Mouse (Mus musculus): ENCODE results near the gene Ifih1. TPM values are rescaled to one million over a fixed set of nuclear protein-coding genes. Genes with fewer than 3 reads are reported as not detected.

The Ifih1 gene
- 6.1 and 7.3 TPM in 2 replicates for polyA plus RNA-seq (2012; rRNA removed)

DNA sequence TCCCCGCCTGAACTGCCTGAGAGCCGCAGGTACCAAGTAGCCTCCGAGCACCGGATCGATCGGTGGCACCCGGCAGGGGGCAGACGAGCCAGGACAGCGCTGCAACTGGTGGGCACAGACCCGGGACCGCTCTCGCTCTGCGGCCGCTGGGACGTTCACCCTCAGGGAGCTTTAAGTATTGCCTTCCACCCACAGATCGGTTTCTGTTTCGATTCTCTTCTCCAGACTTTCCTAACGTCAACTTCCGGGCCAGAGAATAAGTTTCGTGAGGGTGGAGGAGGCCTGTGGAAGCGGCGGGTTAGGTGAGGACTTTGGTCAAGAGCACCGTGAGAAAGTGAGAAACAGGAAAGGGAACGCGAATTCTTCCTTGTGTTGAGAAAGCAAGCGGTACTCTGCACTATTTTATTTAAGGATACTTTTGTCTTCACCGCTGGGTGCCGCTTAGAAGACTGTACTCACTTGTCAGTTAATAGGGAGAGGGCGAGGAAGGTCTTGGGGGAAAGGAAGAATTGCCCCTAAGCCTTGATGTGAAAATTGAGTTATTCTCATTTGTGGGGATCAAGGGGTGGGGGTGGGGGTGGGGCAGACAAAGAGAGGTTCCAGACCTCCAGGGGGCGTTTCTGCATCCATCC lies at the start of gene Ifih1:
Gene Ifih1 (minus strand): TSS at position 242 of the 632 bp plus-strand sequence.
- H3K4me3 ChIP-seq (ENCODE audit: control insufficient read depth, insufficient read depth, low read length): peak within 1 kb of the TSS; percentile 76
- H3K4me1 ChIP-seq (replicated peaks; ENCODE audit: control insufficient read depth, insufficient read depth, low read length): peaks cover 8% of the 10 kb centered on the region
- TF ChIP-seq POLR2A (IDR thresholded peaks at IDR 0.05; ENCODE audit: control insufficient read depth, extremely low read depth, insufficient read depth, low read length, poor library complexity): no peak
- TF ChIP-seq CTCF (IDR thresholded peaks at IDR 0.05; ENCODE audit: borderline replicate concordance, control insufficient read depth, extremely low read depth, insufficient read depth, low read length, poor library complexity): peak; percentile 44; the same call in 1 of the 2 replicates
- WGBS: 1% methylated on average over 30 of the region's 30 CpGs
- no peaks in the 10 kb centered on the region for H3K27me3 ChIP-seq (ENCODE audit: control insufficient read depth, insufficient read depth, low read length)
- DNase-seq: peak; percentile 78
- no peaks in the 10 kb centered on the region for H3K36me3 ChIP-seq (ENCODE audit: control insufficient read depth, insufficient read depth, low read length)
- H3K27ac ChIP-seq (ENCODE audit: control insufficient read depth, insufficient read depth, low read length): peak within 1 kb of the TSS; percentile 34

GRCm38 (mm10) chr2:62685934-62686333 lies 39.9 kb upstream of the Ifih1 start:
- H3K36me3 ChIP-seq (ENCODE audit: control insufficient read depth, insufficient read depth, low read length): no peaks in the 10 kb centered on the region
- 17% methylated on average over 6 of the region's 6 CpGs for WGBS
- DNase-seq: no peak
- H3K4me3 ChIP-seq (ENCODE audit: control insufficient read depth, insufficient read depth, low read length): no peak overlapping the region
- no peaks in the 10 kb centered on the region for H3K27me3 ChIP-seq (ENCODE audit: control insufficient read depth, insufficient read depth, low read length)
- TF ChIP-seq CTCF (IDR thresholded peaks at IDR 0.05; ENCODE audit: borderline replicate concordance, control insufficient read depth, extremely low read depth, insufficient read depth, low read length, poor library complexity) (no peak), POLR2A (IDR thresholded peaks at IDR 0.05; ENCODE audit: control insufficient read depth, extremely low read depth, insufficient read depth, low read length, poor library complexity) (no peak)
- H3K4me1 ChIP-seq (replicated peaks; ENCODE audit: control insufficient read depth, insufficient read depth, low read length): no peaks in the 10 kb centered on the region
- H3K27ac ChIP-seq (ENCODE audit: control insufficient read depth, insufficient read depth, low read length): no peak overlapping the region

DNA sequence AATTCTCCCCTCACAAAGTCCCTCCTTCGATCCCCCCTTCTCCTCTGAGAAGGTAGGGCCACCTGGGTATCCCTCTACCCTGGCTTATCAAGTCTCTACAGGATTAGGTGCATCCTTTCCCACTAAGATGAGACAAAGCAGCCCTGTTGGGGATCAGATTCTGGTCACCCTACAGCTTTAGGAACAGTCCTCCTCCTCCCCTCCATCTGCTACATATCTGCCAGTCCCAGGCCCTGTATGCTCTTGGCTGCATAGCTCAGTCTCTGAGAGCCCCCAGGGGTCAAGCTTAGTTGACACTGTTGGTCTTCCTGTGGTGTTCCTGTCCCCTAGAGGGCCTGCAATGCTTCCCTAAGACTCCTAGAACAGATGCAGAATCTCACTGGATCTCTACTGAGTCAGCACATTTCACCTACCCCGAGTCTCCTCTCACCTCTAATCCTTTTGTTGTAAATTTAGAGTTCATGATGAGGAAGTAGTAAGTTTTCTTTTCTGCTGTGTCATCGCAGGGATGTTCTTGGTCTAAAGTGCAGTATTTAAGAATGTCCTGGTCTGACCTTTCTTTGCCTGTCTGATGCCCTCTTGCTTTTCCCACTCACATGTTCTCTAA lies 39.0 kb upstream of the Ifih1 start:
- TF ChIP-seq CTCF (IDR thresholded peaks at IDR 0.05; ENCODE audit: borderline replicate concordance, control insufficient read depth, extremely low read depth, insufficient read depth, low read length, poor library complexity) (no peak), POLR2A (IDR thresholded peaks at IDR 0.05; ENCODE audit: control insufficient read depth, extremely low read depth, insufficient read depth, low read length, poor library complexity) (no peak)
- no peak overlapping the region for H3K27ac ChIP-seq (ENCODE audit: control insufficient read depth, insufficient read depth, low read length)
- H3K4me3 ChIP-seq (ENCODE audit: control insufficient read depth, insufficient read depth, low read length): no peak overlapping the region
- no peaks in the 10 kb centered on the region for H3K4me1 ChIP-seq (replicated peaks; ENCODE audit: control insufficient read depth, insufficient read depth, low read length)
- H3K36me3 ChIP-seq (ENCODE audit: control insufficient read depth, insufficient read depth, low read length): no peaks in the 10 kb centered on the region
- no peaks in the 10 kb centered on the region for H3K27me3 ChIP-seq (ENCODE audit: control insufficient read depth, insufficient read depth, low read length)
- no peak for DNase-seq
- 37% methylated on average over 3 of the region's 3 CpGs for WGBS

DNA sequence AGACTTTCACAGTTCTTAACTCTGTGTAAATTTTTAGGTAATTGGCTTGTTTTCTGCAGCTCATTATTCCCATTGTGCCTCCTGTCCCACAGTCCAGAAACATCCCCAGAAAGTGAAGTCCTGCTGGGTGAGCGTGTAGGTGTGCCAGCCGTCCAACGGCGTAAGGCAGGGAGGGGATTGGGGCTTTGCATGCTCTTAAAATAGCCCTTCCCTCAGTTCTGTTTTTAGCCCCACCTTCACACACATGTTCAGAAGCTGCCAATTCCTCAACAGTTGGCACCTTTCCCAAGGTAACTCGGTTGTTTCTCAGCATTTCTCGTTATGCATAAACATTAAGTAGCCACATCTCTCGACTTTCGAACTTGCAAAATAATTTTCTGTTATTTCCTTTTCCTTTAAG lies 35.6 kb upstream of the Ifih1 start:
- Histone ChIP-seq H3K36me3 (ENCODE audit: control insufficient read depth, insufficient read depth, low read length) (no peaks in the 10 kb centered on the region), H3K27me3 (ENCODE audit: control insufficient read depth, insufficient read depth, low read length) (no peaks in the 10 kb centered on the region), H3K4me1 (replicated peaks; ENCODE audit: control insufficient read depth, insufficient read depth, low read length) (no peaks in the 10 kb centered on the region), H3K4me3 (ENCODE audit: control insufficient read depth, insufficient read depth, low read length) (no peak overlapping the region), H3K27ac (ENCODE audit: control insufficient read depth, insufficient read depth, low read length) (no peak overlapping the region)
- TF ChIP-seq CTCF (IDR thresholded peaks at IDR 0.05; ENCODE audit: borderline replicate concordance, control insufficient read depth, extremely low read depth, insufficient read depth, low read length, poor library complexity) (no peak), POLR2A (IDR thresholded peaks at IDR 0.05; ENCODE audit: control insufficient read depth, extremely low read depth, insufficient read depth, low read length, poor library complexity) (no peak)
- WGBS: 42% methylated on average over 8 of the region's 8 CpGs
- DNase-seq: no peak

- Histone ChIP-seq H3K27me3 (ENCODE audit: control insufficient read depth, insufficient read depth, low read length) (no peaks in the 10 kb centered on the region), H3K4me1 (replicated peaks; ENCODE audit: control insufficient read depth, insufficient read depth, low read length) (no peaks in the 10 kb centered on the region), H3K27ac (ENCODE audit: control insufficient read depth, insufficient read depth, low read length) (no peak overlapping the region), H3K36me3 (ENCODE audit: control insufficient read depth, insufficient read depth, low read length) (no peaks in the 10 kb centered on the region), H3K4me3 (ENCODE audit: control insufficient read depth, insufficient read depth, low read length) (no peak overlapping the region)
- no peak for DNase-seq
- WGBS: 73% methylated on average over 5 of the region's 5 CpGs
- no peak for TF ChIP-seq CTCF (IDR thresholded peaks at IDR 0.05; ENCODE audit: borderline replicate concordance, control insufficient read depth, extremely low read depth, insufficient read depth, low read length, poor library complexity)
- TF ChIP-seq POLR2A (IDR thresholded peaks at IDR 0.05; ENCODE audit: control insufficient read depth, extremely low read depth, insufficient read depth, low read length, poor library complexity): no peak
Observed at GRCm38 (mm10) chr2:62672788-62673187, 26.7 kb upstream of the Ifih1 start.

DNA sequence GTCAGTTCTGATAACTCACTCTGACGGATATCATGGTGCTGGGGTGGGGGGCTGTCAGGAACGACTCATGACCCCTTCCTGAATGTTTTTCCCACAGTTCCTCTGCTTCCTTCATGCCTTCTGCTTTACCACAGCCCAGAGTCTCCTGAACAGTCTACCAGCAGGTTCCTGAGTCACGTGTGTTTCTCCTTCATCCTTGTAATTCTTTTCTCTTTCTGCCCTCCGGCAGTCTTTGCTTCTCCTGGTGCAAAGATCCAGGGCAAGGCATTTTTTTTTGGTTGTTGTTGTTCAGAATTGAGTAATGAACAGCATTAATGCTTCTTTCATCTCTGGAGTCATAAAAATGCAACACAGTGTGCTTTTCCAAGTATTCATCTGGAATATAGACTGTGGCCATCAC lies 24.7 kb upstream of the Ifih1 start:
- 88% methylated on average over 4 of the region's 4 CpGs for WGBS
- H3K4me1 ChIP-seq (replicated peaks; ENCODE audit: control insufficient read depth, insufficient read depth, low read length): no peaks in the 10 kb centered on the region
- H3K27me3 ChIP-seq (ENCODE audit: control insufficient read depth, insufficient read depth, low read length): no peaks in the 10 kb centered on the region
- no peak for DNase-seq
- no peak overlapping the region for H3K4me3 ChIP-seq (ENCODE audit: control insufficient read depth, insufficient read depth, low read length)
- no peak overlapping the region for H3K27ac ChIP-seq (ENCODE audit: control insufficient read depth, insufficient read depth, low read length)
- TF ChIP-seq CTCF (IDR thresholded peaks at IDR 0.05; ENCODE audit: borderline replicate concordance, control insufficient read depth, extremely low read depth, insufficient read depth, low read length, poor library complexity) (no peak), POLR2A (IDR thresholded peaks at IDR 0.05; ENCODE audit: control insufficient read depth, extremely low read depth, insufficient read depth, low read length, poor library complexity) (no peak)
- no peaks in the 10 kb centered on the region for H3K36me3 ChIP-seq (ENCODE audit: control insufficient read depth, insufficient read depth, low read length)
